Comparison of ENCODE assay signal across 33 mouse cellular contexts in genomic region chr14:79267382-79267781, GRCm38 (mm10). TPM values are rescaled to one million over a fixed set of nuclear protein-coding genes. Genes with fewer than 3 reads are reported as not detected.
DNase-seq lines count a peak whose midpoint lies in the region; ATAC-seq and TF ChIP-seq lines count a peak whose summit lies in the region.
"Had no signal": no experiment of that assay in that cellular context is flagged by ENCODE, and none has a peak within 500 bp of the region (broad histone marks: within the 10 kb centered on the region; RNA-seq: fewer than 3 reads in every experiment).

No protein-coding gene starts in this region.

- H3K4me3 ChIP-seq in heart, postnatal 0 days (ENCODE audit: low read depth, low read length): no peak overlapping the region
- no peak overlapping the region for H3K4me3 ChIP-seq in bone marrow, adult 2 months (replicated peaks; ENCODE audit: control insufficient read depth, low read depth, low read length)
- H3K4me3 ChIP-seq: embryonic facial prominence, embryonic 15.5 days; forebrain, embryonic 10.5 days; heart, adult 2 months; limb, embryonic 13.5 days; megakaryocyte, embryonic 14.5 days; midbrain, embryonic 13.5 days had no signal

- TF ChIP-seq CTCF in heart, postnatal 0 days (IDR thresholded peaks at IDR 0.05; ENCODE audit: low read depth): no peak
- no peak for TF ChIP-seq CTCF in bone marrow, adult 2 months (IDR thresholded peaks at IDR 0.05; ENCODE audit: control insufficient read depth, insufficient read depth, low read length)

- no peaks in the 10 kb centered on the region; the same call in 1 of the 2 replicates for H3K9me3 ChIP-seq in heart, postnatal 0 days (replicated peaks; ENCODE audit: control insufficient read depth, low read length)
- H3K9me3 ChIP-seq: embryonic facial prominence, embryonic 15.5 days; forebrain, embryonic 10.5 days; midbrain, embryonic 13.5 days had no signal

- no peak overlapping the region for H3K9ac ChIP-seq in heart, postnatal 0 days (replicated peaks; ENCODE audit: low read depth, low read length)
- H3K9ac ChIP-seq: embryonic facial prominence, embryonic 15.5 days; limb, embryonic 13.5 days; liver, embryonic 14.5 days; midbrain, embryonic 13.5 days had no signal

- TF ChIP-seq POLR2A in bone marrow, adult 2 months (IDR thresholded peaks at IDR 0.05; ENCODE audit: borderline replicate concordance, control insufficient read depth, low read depth, low read length): no peak

- peak overlapping the region; percentile 34; the same call in 1 of the 2 replicates for H3K27ac ChIP-seq in heart, postnatal 0 days (ENCODE audit: low read depth)
- H3K27ac ChIP-seq in bone marrow, adult 2 months (ENCODE audit: control insufficient read depth, insufficient read depth, low read depth, low read length, poor library complexity): peak overlapping the region; percentile 55
- H3K27ac ChIP-seq: embryonic facial prominence, embryonic 15.5 days; forebrain, embryonic 10.5 days; heart, adult 2 months; limb, embryonic 13.5 days; liver, embryonic 14.5 days; midbrain, embryonic 13.5 days had no signal

- H3K4me2 ChIP-seq in heart, postnatal 0 days (ENCODE audit: low read depth, low read length): no peak overlapping the region
- H3K4me2 ChIP-seq: embryonic facial prominence, embryonic 15.5 days; limb, embryonic 13.5 days; midbrain, embryonic 13.5 days had no signal

- DNase-seq in heart, postnatal 0 days (ENCODE audit: low spot score): no peak
- DNase-seq in heart, adult 8-10 months (ENCODE audit: low spot score): no peak
- peak; percentile 85 for DNase-seq in A20 (ENCODE audit: low read depth, low spot score)
- no peak for DNase-seq in c-Kit-positive CD71-positive TER-119-positive erythroid progenitor cells, embryonic 14.5 days (ENCODE audit: low spot score)
- no peak for DNase-seq in urinary bladder, postnatal 25 days (ENCODE audit: low spot score)
- DNase-seq in ovary, postnatal 36 days (ENCODE audit: low spot score): no peak
- DNase-seq: cerebellum, adult 2 months; cerebellum, postnatal 36 days; gastrocnemius, postnatal 14 days; heart, adult 2 months; heart, postnatal 10 days; kidney, adult 11 months; kidney, postnatal 4 days; right cerebral cortex, postnatal 25 days had no signal

- H3K4me1 ChIP-seq in heart, postnatal 0 days (ENCODE audit: control insufficient read depth, insufficient read depth): peaks cover 8% of the 10 kb centered on the region; the same call in 1 of the 2 replicates
- H3K4me1 ChIP-seq in bone marrow, adult 2 months (ENCODE audit: control insufficient read depth, insufficient read depth, low read length): peaks cover 9% of the 10 kb centered on the region
- H3K4me1 ChIP-seq: embryonic facial prominence, embryonic 15.5 days; forebrain, embryonic 10.5 days; midbrain, embryonic 13.5 days had no signal

- H3K27me3 ChIP-seq in heart, postnatal 0 days (ENCODE audit: control insufficient read depth, insufficient read depth, low read length): no peaks in the 10 kb centered on the region
- H3K27me3 ChIP-seq: embryonic facial prominence, embryonic 15.5 days; limb, embryonic 13.5 days; midbrain, embryonic 13.5 days had no signal

- TF ChIP-seq EP300 in heart, postnatal 0 days (IDR thresholded peaks at IDR 0.05; ENCODE audit: low read depth): no peak

- WGBS in heart, postnatal 0 days: 47% methylated on average over 1 of the region's 1 CpGs
- 8% methylated on average over 1 of the region's 1 CpGs for WGBS in bone marrow, adult 2 months

- ATAC-seq in heart, postnatal 0 days (ENCODE audit: insufficient read depth, low read depth): no peak
- ATAC-seq in megakaryocyte, adult 5-6 weeks (ENCODE audit: poor library complexity, severe bottlenecking): peak; percentile 22
- ATAC-seq: forebrain, embryonic 16.5 days; midbrain, embryonic 13.5 days had no signal

- no peaks in the 10 kb centered on the region for H3K36me3 ChIP-seq in heart, postnatal 0 days (replicated peaks; ENCODE audit: control insufficient read depth, insufficient read depth, low read length)
- H3K36me3 ChIP-seq: embryonic facial prominence, embryonic 15.5 days; forebrain, embryonic 10.5 days; limb, embryonic 13.5 days; midbrain, embryonic 13.5 days had no signal

RNA-seq across cellular contexts. Expression of gene Zfp957, which starts 20.2 kb away (rescaled TPM):
- total RNA-seq in heart, postnatal 0 days (2014; rRNA removed; ENCODE audit: low replicate concordance): not detected in 2 replicates
- polyA plus RNA-seq in heart, postnatal 0 days (2015; fragmentation: Nextera tagmentation; extraction: Ambion mirVana): not detected in 2 replicates
- not detected for total RNA-seq in heart, adult 8-10 months (2022)
- polyA plus RNA-seq in bone marrow, adult 2 months (2011; ENCODE audit: insufficient read depth, insufficient read length, low replicate concordance, missing spikeins): not detected in 2 replicates
- not detected in 2 replicates for total RNA-seq in megakaryocyte, adult 5-6 weeks (2015)
- total RNA-seq in megakaryocyte, adult 5-6 weeks (2017): not detected in 2 replicates
- total RNA-seq: adrenal gland, postnatal 4 days; gastrocnemius, postnatal 14 days; heart, adult 2 months; heart, postnatal 10 days; left cerebral cortex, adult 18-20 months; left cerebral cortex, postnatal 25 days; monocyte, adult 5-6 weeks had no signal
- polyA plus RNA-seq: cerebellum, adult 2 months; embryonic facial prominence, embryonic 15.5 days; forebrain, embryonic 10.5 days; forebrain, embryonic 16.5 days; heart, adult 2 months; hindbrain, embryonic 11.5 days; kidney, embryonic 16.5 days; limb, embryonic 13.5 days; liver, embryonic 14.5 days; lung, embryonic 16.5 days; midbrain, embryonic 13.5 days; spleen, adult 2 months; stomach, embryonic 16.5 days; thymus, postnatal 0 days had no signal

RNA-seq across cellular contexts. Expression of gene Rgcc, which starts 34.1 kb away (rescaled TPM):
- total RNA-seq in heart, postnatal 0 days (2014; rRNA removed; ENCODE audit: low replicate concordance): 21.4 and 43.4 TPM in 2 replicates
- polyA plus RNA-seq in heart, postnatal 0 days (2015; fragmentation: Nextera tagmentation; extraction: Ambion mirVana): 43.6 and 51.8 TPM in 2 replicates
- 10 to 100 TPM; 34.3 to 72.1 (median 56.2) TPM for total RNA-seq in heart, adult 8-10 months (2022)
- 53.6 and 73.5 TPM in 2 replicates for polyA plus RNA-seq in bone marrow, adult 2 months (2011; ENCODE audit: insufficient read depth, insufficient read length, low replicate concordance, missing spikeins)
- total RNA-seq in megakaryocyte, adult 5-6 weeks (2015): 11.7 and 13.7 TPM in 2 replicates
- 12.4 and 12.8 TPM in 2 replicates for total RNA-seq in megakaryocyte, adult 5-6 weeks (2017)
